Mouse (Mus musculus): ENCODE results near the gene Pde6h. TPM values are rescaled to one million over a fixed set of nuclear protein-coding genes. Genes with fewer than 3 reads are reported as not detected.

Gene Pde6h
- total and polyA plus RNA-seq, 3 experiments, result 0.05 TPM; not detected in 2

- DNase-seq (ENCODE audit: low spot score), result no peak
- no peaks in the 10 kb centered on the region for H3K9me3 ChIP-seq (replicated peaks)
- TF ChIP-seq GATA1 (IDR thresholded peaks at IDR 0.05; ENCODE audit: borderline replicate concordance, low read length) (no peak), CTCF (IDR thresholded peaks at IDR 0.05; ENCODE audit: low read depth, low read length) (no peak), GATA2 (IDR thresholded peaks at IDR 0.05; ENCODE audit: borderline replicate concordance, low read depth, low read length) (no peak)
- no peaks in the 10 kb centered on the region for H3K4me1 ChIP-seq (ENCODE audit: insufficient read depth, low read depth, low read length)
- H3K27me3 ChIP-seq (ENCODE audit: insufficient read depth, low read length), result peaks cover 8% of the 10 kb centered on the region
- no peak overlapping the region for H3K4me3 ChIP-seq (ENCODE audit: low read depth, low read length)
- no peak for ATAC-seq (ENCODE audit: extremely low read depth, insufficient number of reproducible peaks, low FRiP score, poor library complexity, severe bottlenecking)
- no peaks in the 10 kb centered on the region for H3K36me3 ChIP-seq (replicated peaks)
Observed at GRCm38 (mm10) chr6:136887854-136888253, 35.8 kb upstream of the Pde6h start.

DNA sequence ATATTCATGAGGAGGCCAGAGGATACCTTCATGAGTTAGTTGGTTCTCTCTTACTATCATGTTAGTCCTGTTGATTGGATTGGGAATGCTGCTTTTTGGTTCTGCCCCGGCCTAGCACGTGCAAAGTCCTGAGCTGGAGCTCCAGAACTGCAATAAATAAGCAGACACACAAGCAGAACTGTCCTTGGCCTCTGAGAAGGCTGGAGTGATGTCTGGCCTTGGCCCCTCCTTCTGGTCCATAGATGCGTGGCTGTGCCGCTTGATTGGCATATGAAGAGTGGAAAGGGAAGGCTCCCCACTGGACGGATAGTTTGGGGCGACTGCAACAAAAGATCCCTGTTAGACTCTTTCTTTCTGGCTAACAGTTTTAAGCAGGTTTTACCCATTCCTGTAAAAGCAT lies 34.6 kb upstream of the Pde6h start:
- Histone ChIP-seq H3K27me3 (ENCODE audit: insufficient read depth, low read length) (peaks cover 8% of the 10 kb centered on the region), H3K9me3 (replicated peaks) (no peaks in the 10 kb centered on the region), H3K4me1 (ENCODE audit: insufficient read depth, low read depth, low read length) (no peaks in the 10 kb centered on the region), H3K4me3 (ENCODE audit: low read depth, low read length) (no peak overlapping the region), H3K36me3 (replicated peaks) (no peaks in the 10 kb centered on the region)
- ATAC-seq (ENCODE audit: extremely low read depth, insufficient number of reproducible peaks, low FRiP score, poor library complexity, severe bottlenecking) (no peak), DNase-seq (ENCODE audit: low spot score) (no peak)
- no peak for TF ChIP-seq GATA1 (IDR thresholded peaks at IDR 0.05; ENCODE audit: borderline replicate concordance, low read length)
- no peak for TF ChIP-seq CTCF (IDR thresholded peaks at IDR 0.05; ENCODE audit: low read depth, low read length)
- no peak for TF ChIP-seq GATA2 (IDR thresholded peaks at IDR 0.05; ENCODE audit: borderline replicate concordance, low read depth, low read length)
- TF ChIP-seq POLR2AphosphoS5 (IDR thresholded peaks at IDR 0.05; ENCODE audit: insufficient replicate concordance, low read depth, low read length), result no peak

DNA sequence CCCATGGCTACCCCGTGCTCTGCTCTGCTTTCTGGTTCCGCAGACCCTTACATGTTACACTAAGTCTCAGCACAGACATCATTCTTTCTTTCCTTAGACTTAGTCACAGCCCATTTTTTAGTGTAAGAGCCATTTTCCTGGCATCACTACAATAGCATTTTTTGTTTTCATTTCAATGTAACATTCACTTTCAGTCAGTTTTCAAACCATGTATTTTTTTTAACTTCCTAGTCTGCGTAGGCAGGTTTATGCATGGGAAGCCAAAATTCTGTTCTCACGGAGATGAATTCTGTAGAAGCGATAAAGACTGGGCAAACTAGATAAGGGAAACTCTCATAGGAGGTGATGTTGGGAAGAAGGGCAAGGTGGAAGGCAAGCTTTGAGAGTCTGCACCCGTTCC lies 34.1 kb upstream of the Pde6h start:
- Histone ChIP-seq H3K27me3 (ENCODE audit: insufficient read depth, low read length) (peaks cover 8% of the 10 kb centered on the region), H3K36me3 (replicated peaks) (no peaks in the 10 kb centered on the region), H3K9me3 (replicated peaks) (no peaks in the 10 kb centered on the region), H3K4me1 (ENCODE audit: insufficient read depth, low read depth, low read length) (no peaks in the 10 kb centered on the region), H3K4me3 (ENCODE audit: low read depth, low read length) (no peak overlapping the region)
- no peak for DNase-seq (ENCODE audit: low spot score)
- ATAC-seq (ENCODE audit: extremely low read depth, insufficient number of reproducible peaks, low FRiP score, poor library complexity, severe bottlenecking), result no peak
- TF ChIP-seq TAL1 (conservative IDR thresholded peaks at IDR 0.05; ENCODE audit: low read depth, low read length) (no peak), POLR2AphosphoS5 (IDR thresholded peaks at IDR 0.05; ENCODE audit: insufficient replicate concordance, low read depth, low read length) (no peak), CTCF (IDR thresholded peaks at IDR 0.05; ENCODE audit: low read depth, low read length) (no peak), GATA1 (IDR thresholded peaks at IDR 0.05; ENCODE audit: borderline replicate concordance, low read length) (no peak), GATA2 (IDR thresholded peaks at IDR 0.05; ENCODE audit: borderline replicate concordance, low read depth, low read length) (no peak)

DNA sequence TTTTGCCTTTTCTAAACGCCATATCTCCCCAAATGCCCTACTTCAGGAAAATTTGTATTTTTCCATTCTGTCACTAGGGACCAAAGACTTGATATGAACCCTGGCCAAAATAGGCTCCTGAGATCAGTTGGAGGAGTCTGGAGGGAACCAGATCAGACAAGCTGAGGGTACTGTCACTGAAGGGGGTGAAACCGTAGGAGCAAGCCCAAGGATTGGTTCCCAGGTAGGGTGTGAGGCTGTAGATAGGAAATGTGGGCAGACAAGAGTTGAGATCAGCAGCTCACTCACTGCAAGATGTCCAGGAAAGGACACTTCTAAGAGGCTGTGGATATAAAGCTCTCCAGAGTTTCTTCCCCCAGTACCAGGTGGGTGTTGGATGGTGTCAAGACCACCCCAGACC lies 31.6 kb upstream of the Pde6h start:
- DNase-seq (ENCODE audit: low spot score) (no peak), ATAC-seq (ENCODE audit: extremely low read depth, insufficient number of reproducible peaks, low FRiP score, poor library complexity, severe bottlenecking) (no peak)
- no peak for TF ChIP-seq TAL1 (conservative IDR thresholded peaks at IDR 0.05; ENCODE audit: low read depth, low read length)
- no peak for TF ChIP-seq POLR2AphosphoS5 (IDR thresholded peaks at IDR 0.05; ENCODE audit: insufficient replicate concordance, low read depth, low read length)
- TF ChIP-seq CTCF (IDR thresholded peaks at IDR 0.05; ENCODE audit: low read depth, low read length), result no peak
- no peak for TF ChIP-seq GATA1 (IDR thresholded peaks at IDR 0.05; ENCODE audit: borderline replicate concordance, low read length)
- TF ChIP-seq GATA2 (IDR thresholded peaks at IDR 0.05; ENCODE audit: borderline replicate concordance, low read depth, low read length), result no peak
- Histone ChIP-seq H3K36me3 (replicated peaks) (no peaks in the 10 kb centered on the region), H3K4me1 (ENCODE audit: insufficient read depth, low read depth, low read length) (no peaks in the 10 kb centered on the region), H3K9me3 (replicated peaks) (no peaks in the 10 kb centered on the region), H3K4me3 (ENCODE audit: low read depth, low read length) (no peak overlapping the region), H3K27me3 (ENCODE audit: insufficient read depth, low read length) (peaks cover 4% of the 10 kb centered on the region; the same call in 1 of the 2 replicates)

DNA sequence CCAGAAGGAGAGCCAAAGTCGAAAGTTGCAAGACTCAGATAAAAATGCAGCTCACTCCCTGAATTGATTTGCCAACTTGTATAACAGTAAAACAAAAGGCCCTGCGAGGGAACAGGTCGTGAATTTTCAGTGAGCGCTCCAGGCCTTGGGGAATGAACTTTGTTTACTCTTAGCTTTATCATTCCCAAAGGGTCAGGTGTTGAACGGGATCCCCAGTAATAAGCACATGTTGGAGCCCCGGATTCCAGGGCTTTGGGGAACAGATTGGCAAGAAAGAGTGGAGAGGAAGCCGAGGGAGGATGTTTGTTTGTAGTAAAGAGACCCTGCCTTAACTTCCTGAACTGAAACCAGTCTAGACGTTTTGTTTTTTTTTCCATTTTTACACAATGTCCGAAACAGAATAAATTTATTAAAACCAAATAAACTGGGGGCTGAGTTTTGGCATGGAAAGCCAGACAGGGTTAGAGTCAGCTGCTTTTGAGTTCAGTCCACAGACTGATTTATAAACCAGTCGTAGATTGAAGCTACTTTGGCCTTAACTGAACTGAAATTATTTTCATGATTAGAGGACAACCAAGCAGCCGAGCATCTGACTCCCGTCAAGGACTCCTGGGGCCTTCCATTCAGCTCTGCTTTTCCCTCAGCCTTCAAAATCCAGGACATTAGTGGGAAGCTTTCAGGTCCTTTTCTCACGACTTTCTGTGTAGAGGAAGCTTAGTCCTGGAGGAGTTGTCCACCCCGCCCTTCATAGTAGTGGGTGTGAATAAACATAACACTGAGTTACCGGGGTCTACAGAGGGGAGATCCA lies 28.9 kb upstream of the Pde6h start:
- Histone ChIP-seq H3K27me3 (ENCODE audit: insufficient read depth, low read length) (peaks cover 2% of the 10 kb centered on the region; the same call in 1 of the 2 replicates), H3K4me3 (ENCODE audit: low read depth, low read length) (no peak overlapping the region), H3K9me3 (replicated peaks) (no peaks in the 10 kb centered on the region), H3K4me1 (ENCODE audit: insufficient read depth, low read depth, low read length) (no peaks in the 10 kb centered on the region), H3K36me3 (replicated peaks) (no peaks in the 10 kb centered on the region)
- no peak for TF ChIP-seq TAL1 (conservative IDR thresholded peaks at IDR 0.05; ENCODE audit: low read depth, low read length)
- TF ChIP-seq GATA2 (IDR thresholded peaks at IDR 0.05; ENCODE audit: borderline replicate concordance, low read depth, low read length), result no peak
- TF ChIP-seq GATA1 (IDR thresholded peaks at IDR 0.05; ENCODE audit: borderline replicate concordance, low read length), result no peak
- no peak for TF ChIP-seq POLR2AphosphoS5 (IDR thresholded peaks at IDR 0.05; ENCODE audit: insufficient replicate concordance, low read depth, low read length)
- no peak for TF ChIP-seq CTCF (IDR thresholded peaks at IDR 0.05; ENCODE audit: low read depth, low read length)
- DNase-seq (ENCODE audit: low spot score) (no peak), ATAC-seq (ENCODE audit: extremely low read depth, insufficient number of reproducible peaks, low FRiP score, poor library complexity, severe bottlenecking) (no peak)

- DNase-seq (ENCODE audit: low spot score), result no peak
- ATAC-seq (ENCODE audit: extremely low read depth, insufficient number of reproducible peaks, low FRiP score, poor library complexity, severe bottlenecking), result no peak
- TF ChIP-seq POLR2AphosphoS5 (IDR thresholded peaks at IDR 0.05; ENCODE audit: insufficient replicate concordance, low read depth, low read length) (no peak), GATA1 (IDR thresholded peaks at IDR 0.05; ENCODE audit: borderline replicate concordance, low read length) (no peak), GATA2 (IDR thresholded peaks at IDR 0.05; ENCODE audit: borderline replicate concordance, low read depth, low read length) (no peak), CTCF (IDR thresholded peaks at IDR 0.05; ENCODE audit: low read depth, low read length) (no peak), TAL1 (conservative IDR thresholded peaks at IDR 0.05; ENCODE audit: low read depth, low read length) (no peak)
- Histone ChIP-seq H3K4me1 (ENCODE audit: insufficient read depth, low read depth, low read length) (peaks cover 3% of the 10 kb centered on the region), H3K36me3 (replicated peaks) (no peaks in the 10 kb centered on the region), H3K4me3 (ENCODE audit: low read depth, low read length) (no peak overlapping the region), H3K9me3 (replicated peaks) (no peaks in the 10 kb centered on the region), H3K27me3 (ENCODE audit: insufficient read depth, low read length) (peaks cover 2% of the 10 kb centered on the region; the same call in 1 of the 2 replicates)
Observed at GRCm38 (mm10) chr6:136897789-136898188, 25.8 kb upstream of the Pde6h start.

Measured in G1E (cell line).